Mouse (Mus musculus) thymus, adult 2 months (tissue): ENCODE measurements at regions not wholly inside any gene's neighbourhood (a gene's known extent, or its start where the extent isn't known, plus 50 kb on each side); places are given as distances from the start of the nearest gene placed in this dataset.

ENCODE experiments used
- CTCF ChIP-seq: fragments of 200-500 bp; IDR thresholded peaks from 2 replicates; pipeline ENCODE4 v1.5.1; 2012; ENCODE audit warnings: mild to moderate bottlenecking, control low read depth, low read length, moderate library complexity, borderline replicate concordance; ENCODE audit not compliant: control insufficient read depth, poor library complexity, insufficient read depth; ENCODE audit errors: extremely low read depth
- POLR2A ChIP-seq: fragments of 200-500 bp; IDR thresholded peaks from 2 replicates; pipeline ENCODE4 v1.6.1; 2012; ENCODE audit warnings: mild to moderate bottlenecking, low read length, control low read depth, moderate library complexity; ENCODE audit not compliant: control insufficient read depth, poor library complexity, insufficient read depth; ENCODE audit errors: extremely low read depth

DNA sequence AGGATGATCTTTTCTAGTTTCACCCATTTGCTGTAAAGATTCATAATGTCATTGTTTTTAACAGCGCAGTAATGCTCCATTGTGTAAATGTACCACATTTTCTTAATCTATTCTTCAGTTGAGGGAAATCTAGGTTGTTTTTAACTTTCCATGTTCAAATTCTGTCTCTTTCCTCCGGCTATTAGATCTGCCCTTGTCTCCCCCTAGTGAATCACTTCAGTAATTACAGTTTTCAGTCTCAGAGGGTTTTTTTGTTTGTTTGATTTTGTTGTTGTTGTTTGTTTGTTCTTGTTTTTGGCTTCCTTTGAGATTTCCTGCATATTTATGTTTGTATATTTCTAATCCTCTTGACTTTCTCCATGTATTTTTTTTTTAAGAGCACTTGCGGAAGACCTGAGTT lies 194.8 kb upstream of the Thsd7b start:
- no peak for TF ChIP-seq CTCF
- no peak for TF ChIP-seq POLR2A
